Comparison of ENCODE assay signal across 8 mouse cellular contexts in genomic region chr13:11874852-11875251, GRCm38 (mm10).
DNase-seq lines count a peak whose midpoint lies in the region; ATAC-seq and TF ChIP-seq lines count a peak whose summit lies in the region.

No protein-coding gene starts in this region.

- H3K4me2 ChIP-seq in midbrain, embryonic 11.5 days = no peak overlapping the region
- no peak overlapping the region for H3K4me2 ChIP-seq in midbrain, embryonic 13.5 days (replicated peaks)

- no peaks in the 10 kb centered on the region for H3K27me3 ChIP-seq in midbrain, embryonic 11.5 days (ENCODE audit: control insufficient read depth, insufficient read depth, low read length)
- H3K27me3 ChIP-seq in midbrain, embryonic 13.5 days = no peaks in the 10 kb centered on the region

- peak; percentile 21 for DNase-seq in embryo, embryonic 10.5 days (ENCODE audit: low spot score)
- DNase-seq in embryo, embryonic 10 days (ENCODE audit: low spot score) = no peak
- peak; percentile 76 for DNase-seq in midbrain, embryonic 11.5 days (ENCODE audit: low spot score, missing footprints)
- DNase-seq in lung, postnatal 36 days = peak; percentile 28
- DNase-seq in frontal cortex, postnatal 10 days (ENCODE audit: low spot score in 2 of 2) = no peak
- DNase-seq in kidney, postnatal 4 days = no peak

- TF ChIP-seq CTCF in bone marrow, adult 2 months (IDR thresholded peaks at IDR 0.05; ENCODE audit: control insufficient read depth, insufficient read depth, low read length) = 0 out of 2 replicates have a peak, but pooled peaks have one; percentile 11

- no peak overlapping the region for H3K27ac ChIP-seq in midbrain, embryonic 11.5 days (ENCODE audit: low read depth, low read length)
- H3K27ac ChIP-seq in midbrain, embryonic 13.5 days = no peak overlapping the region
- H3K27ac ChIP-seq in bone marrow, adult 2 months (ENCODE audit: control insufficient read depth, insufficient read depth, low read depth, low read length, poor library complexity) = no peak overlapping the region

- no peaks in the 10 kb centered on the region for H3K9me3 ChIP-seq in midbrain, embryonic 11.5 days (ENCODE audit: control insufficient read depth, low read length)
- no peaks in the 10 kb centered on the region for H3K9me3 ChIP-seq in midbrain, embryonic 13.5 days

- no peaks in the 10 kb centered on the region for H3K4me1 ChIP-seq in midbrain, embryonic 11.5 days (ENCODE audit: control insufficient read depth, insufficient read depth, low read length)
- no peaks in the 10 kb centered on the region for H3K4me1 ChIP-seq in midbrain, embryonic 13.5 days (replicated peaks)
- H3K4me1 ChIP-seq in bone marrow, adult 2 months (ENCODE audit: control insufficient read depth, insufficient read depth, low read length) = no peaks in the 10 kb centered on the region

- H3K36me3 ChIP-seq in midbrain, embryonic 11.5 days (ENCODE audit: control insufficient read depth, insufficient read depth, low read length) = no peaks in the 10 kb centered on the region
- no peaks in the 10 kb centered on the region for H3K36me3 ChIP-seq in midbrain, embryonic 13.5 days

- H3K4me3 ChIP-seq in midbrain, embryonic 11.5 days (ENCODE audit: low read depth, low read length) = no peak overlapping the region
- H3K4me3 ChIP-seq in midbrain, embryonic 13.5 days (replicated peaks) = no peak overlapping the region
- no peak overlapping the region for H3K4me3 ChIP-seq in bone marrow, adult 2 months (replicated peaks; ENCODE audit: control insufficient read depth, low read depth, low read length)

- TF ChIP-seq POLR2A in bone marrow, adult 2 months (IDR thresholded peaks at IDR 0.05; ENCODE audit: borderline replicate concordance, control insufficient read depth, low read depth, low read length) = no peak

- 4% methylated on average over 1 of the region's 1 CpGs for WGBS in midbrain, embryonic 11.5 days
- WGBS in midbrain, embryonic 13.5 days = 3% methylated on average over 1 of the region's 1 CpGs
- 21% methylated on average over 1 of the region's 1 CpGs for WGBS in bone marrow, adult 2 months

- no peak for ATAC-seq in midbrain, embryonic 11.5 days (ENCODE audit: low FRiP score)
- no peak for ATAC-seq in midbrain, embryonic 13.5 days

- H3K9ac ChIP-seq in midbrain, embryonic 11.5 days (ENCODE audit: low read length) = no peak overlapping the region
- no peak overlapping the region for H3K9ac ChIP-seq in midbrain, embryonic 13.5 days (replicated peaks)

Comparison
In these comparisons a context has a peak if more than half of its experiments do, and no peak if none do; other contexts are left out.
1. DNase-seq: peak in embryo, embryonic 10.5 days (single experiment), midbrain, embryonic 11.5 days (single experiment) and lung, postnatal 36 days (single experiment); none in embryo, embryonic 10 days (single experiment), frontal cortex, postnatal 10 days (0 of 2) and kidney, postnatal 4 days (0 of 2).